Mouse (Mus musculus) layer of hippocampus, adult 9-11 months (tissue): ENCODE measurements around the gene Tcte1.

Experiments
- DNase-seq: peaks from one replicate; pipeline ENCODE4 v3.0.0; 2022

Gene Tcte1

DNA sequence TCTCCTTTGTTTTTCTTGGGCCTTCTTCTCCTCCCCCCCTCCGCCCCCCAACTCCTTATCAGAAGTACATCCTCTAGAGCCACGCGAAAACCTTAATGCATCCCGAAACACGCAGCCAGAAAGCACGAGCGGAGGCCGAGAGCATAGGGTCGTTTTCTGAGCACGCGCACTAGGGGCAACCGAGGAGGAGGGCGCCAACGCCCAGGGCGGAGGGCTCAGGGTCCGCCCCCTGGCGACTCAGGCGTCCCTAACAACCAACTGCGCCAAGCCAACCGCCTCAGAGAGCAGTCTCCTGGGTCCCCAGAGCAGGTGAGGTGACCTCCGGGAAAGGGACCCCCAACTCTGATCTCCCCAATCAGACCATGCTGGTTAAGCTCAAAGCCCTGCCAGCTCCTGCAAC is at the start of gene Tcte1:
Gene Tcte1, plus strand, starts transcription at position 172 of the 400 bp plus-strand sequence.
- DNase-seq: no peak

DNA sequence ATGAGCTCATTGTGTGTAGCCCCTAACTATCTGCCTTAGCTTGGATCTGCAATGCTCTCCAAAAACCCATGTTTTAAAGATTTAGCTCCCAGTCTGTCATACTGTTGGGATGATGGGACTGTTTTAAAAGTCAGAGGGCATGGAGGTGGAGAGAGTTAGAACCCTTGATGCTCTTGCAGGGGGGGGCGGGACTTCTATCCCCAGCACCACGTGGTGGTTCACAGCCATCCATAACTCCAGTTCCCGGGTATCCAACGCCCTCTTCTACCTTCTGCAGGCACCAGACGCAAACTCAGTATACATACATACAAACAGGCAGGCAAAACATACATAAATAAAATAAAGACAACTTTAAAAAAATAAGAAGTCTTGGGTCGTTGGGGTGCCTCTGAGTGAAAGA is 49.6 kb upstream of the Tcte1 start:
- DNase-seq: no peak

DNA sequence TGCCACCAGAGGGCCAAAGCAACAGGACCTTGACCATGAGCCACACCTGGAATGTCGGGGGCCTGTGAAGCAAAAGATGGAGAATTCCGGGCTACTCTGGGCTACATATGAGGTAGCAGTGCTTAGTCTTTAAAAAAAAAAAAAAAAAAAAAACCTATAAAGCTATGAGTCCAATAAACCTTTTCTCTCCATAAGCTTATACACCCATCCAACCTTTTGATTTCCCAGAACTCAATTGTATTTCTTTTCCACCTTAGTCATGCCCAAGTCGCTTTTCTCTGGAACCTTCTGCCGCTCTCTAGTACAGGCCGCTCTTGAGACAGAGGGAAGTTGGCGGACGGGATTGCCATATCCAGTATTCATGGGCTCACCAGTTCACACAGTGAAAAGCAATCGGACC is 49.1 kb upstream of the Tcte1 start:
- DNase-seq: no peak

DNA sequence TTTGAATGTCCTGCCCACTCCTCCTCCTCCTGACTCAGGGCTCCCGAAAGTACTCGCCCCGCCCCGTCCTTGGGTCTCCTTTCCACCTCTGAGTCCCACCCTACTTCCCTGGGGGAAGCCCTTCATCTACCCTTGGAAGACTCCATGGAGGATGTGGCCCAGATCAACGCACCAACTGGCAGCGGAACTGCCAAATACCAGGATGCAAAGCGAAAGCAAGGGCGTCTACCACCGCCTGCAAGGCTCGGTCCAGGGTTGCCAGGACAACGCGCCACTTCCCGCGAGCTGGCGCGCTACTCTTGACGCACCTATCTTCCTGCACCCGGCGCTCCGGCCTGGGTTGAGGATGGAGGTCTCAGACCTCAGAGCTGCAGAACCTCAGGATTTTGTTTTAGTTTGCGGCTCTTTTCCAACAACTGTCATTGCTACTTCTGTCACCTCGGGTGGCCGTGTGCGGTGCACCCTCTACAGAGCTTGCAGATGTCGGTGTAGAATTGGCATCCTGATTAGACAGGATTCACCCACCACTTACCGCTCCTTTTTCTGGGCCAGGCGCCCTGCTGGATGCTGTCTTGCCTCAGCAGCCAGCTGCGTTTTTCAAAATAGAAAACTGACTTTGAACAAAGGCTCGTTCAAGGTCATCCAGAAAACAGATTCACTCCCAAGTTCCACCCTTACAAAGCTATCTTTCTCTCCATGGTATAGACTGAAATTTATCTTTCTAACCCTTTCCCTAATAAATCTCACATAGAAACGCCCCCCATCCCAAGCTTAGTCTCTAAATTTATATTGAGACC is 48.4 kb upstream of the Tcte1 start, which contains the start of gene Spats1:
Gene Spats1, minus strand, starts transcription at position 747 of the 797 bp plus-strand sequence.
- peak; percentile 90 for DNase-seq

DNA sequence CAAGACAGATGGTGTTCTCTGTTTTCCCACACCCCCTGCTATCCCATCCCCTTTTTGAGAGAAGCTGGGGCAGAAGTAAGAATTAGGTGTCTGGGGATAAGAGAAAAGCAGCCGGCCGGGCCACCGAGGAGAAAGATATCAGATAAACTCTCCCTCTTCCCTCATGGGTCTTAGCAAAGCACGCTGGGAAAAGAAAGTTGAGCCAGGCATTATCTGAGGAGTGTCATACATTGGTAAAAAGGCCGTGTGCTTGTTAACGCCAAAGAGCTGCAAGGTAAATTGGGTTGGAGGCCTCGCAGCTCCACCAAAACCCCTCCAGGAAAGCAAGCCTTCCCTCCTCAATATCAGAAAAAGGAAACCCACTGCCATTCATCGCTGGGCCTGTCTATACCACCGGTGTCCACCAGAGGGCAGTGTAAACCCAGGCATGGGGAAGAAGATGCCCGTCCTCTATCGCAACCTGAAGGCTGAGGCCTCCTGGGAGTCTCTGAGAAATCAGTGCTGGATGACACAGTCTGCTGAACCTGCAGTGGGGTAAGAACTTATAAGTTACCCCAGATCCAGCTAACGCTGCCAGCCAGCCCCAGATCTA is 44.9 kb upstream of the Tcte1 start:
- peak; percentile 64 for DNase-seq

DNA sequence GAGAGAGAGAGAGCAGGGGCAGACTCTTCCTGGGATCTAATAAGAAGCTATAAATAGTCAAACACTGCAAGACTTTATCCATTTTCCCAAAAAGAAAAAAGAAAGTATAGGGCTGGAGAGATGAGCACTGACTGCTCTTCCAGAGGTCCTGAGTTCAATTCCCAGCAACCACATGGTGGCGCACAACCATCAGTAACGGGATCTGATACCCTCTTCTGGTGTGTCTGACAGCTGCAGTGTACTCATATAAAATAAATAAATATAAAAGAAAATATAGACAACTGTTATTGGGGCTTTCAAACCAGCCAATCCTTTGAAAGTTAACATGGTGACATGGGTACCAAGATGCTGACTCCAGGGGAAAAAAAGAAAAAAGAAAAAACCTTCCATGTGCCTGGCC is 42.8 kb upstream of the Tcte1 start:
- DNase-seq: no peak

DNA sequence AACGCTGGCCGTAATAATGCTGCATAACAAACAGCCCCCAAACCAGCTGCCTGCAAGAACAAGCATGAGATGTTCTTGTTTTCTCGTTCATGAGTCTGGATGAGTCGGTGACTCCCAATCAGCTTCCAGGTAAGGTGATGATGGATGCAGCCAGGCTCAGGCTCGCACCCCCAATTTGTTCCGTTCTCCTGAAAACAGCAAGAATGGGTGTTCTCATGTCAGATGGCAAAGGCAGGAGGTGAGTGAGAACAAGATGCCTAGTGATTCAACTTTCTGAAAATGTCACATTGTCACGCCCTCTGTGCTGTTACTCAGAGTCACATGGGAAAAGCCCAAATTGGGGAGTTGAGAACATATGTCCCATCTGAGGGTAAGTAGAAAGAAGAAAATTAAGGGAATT is 37.7 kb upstream of the Tcte1 start:
- DNase-seq: peak; percentile 60

DNA sequence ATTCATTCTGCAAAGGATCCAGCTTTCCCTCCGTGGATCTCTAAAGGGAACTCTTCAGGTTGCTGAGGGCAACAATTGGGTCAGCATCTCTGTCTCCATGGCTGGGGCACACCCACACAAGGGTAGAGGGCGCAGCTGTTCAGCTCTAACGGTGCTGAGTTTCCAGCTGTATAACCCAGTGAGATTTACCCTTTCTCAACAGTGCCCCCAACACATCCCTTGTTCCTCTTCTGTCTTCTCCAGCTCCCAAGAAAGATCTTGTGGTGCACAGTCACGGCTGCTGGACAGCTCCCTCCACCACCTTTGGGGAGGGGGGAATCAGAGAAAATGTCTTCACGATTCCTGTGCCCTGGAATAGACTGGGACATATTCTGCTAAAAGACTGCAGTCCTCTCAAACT is 36.0 kb upstream of the Tcte1 start:
- DNase-seq: no peak

DNA sequence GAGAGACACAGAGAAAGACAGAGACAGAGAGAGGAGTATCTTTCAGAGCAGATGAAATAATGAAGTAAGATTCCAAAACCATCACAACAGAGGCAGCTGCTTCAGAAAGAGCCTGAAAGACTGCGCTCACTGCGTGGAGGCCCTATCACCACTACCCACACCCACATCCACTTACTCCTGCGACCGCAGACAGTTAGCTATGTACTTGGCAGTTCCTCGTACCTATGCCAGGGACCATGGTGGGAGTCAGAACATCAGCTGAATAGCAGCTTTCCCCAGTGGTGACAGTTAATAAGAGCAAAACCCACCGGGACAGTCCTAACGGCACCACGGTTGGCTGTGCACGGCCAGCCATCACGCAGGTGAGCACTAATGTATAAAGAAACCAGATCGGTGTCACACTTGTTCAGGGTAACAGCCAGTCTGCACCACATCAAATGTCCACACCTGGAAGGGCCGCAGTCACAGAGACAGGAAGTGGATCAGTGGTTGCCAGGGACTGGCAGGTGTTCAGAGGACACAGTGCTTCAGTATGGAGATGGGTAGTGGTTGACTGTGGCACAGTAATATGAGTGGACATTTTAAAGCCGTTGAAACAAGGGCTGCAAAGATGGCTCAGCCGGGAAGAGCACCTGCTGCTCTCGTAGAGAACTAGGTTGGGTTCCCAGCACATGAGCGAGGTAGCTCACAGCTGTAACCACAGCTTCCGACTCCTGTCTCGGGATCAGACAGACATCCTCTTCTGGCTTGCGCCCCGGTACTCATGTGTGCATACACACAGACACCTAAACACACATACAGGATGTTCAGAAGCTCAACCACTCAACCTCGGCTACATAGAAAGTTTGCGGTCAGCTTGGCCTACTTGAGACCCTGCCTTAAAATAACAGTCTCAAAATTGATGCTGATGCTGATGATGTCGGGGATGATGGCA is 34.6 kb upstream of the Tcte1 start:
- no peak for DNase-seq

DNA sequence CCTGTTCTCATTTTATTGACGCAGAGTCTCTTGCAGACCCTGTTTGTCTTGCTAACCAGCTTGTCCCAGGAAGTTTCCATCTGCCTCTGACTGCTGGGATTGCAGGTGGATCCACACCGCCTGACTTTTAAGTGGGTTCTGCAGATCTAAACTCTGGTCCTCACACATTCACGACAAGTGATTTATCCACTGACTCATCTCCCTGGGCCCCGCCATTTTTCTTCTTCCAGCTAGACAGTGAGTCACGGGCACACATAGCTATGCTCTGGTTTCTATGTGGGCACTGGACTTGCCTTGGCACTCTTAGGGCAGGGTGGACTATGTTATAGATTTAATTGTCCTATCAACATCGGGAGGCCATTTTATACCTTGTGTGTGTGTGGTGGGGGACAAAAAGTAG is 33.5 kb upstream of the Tcte1 start:
- no peak for DNase-seq

DNA sequence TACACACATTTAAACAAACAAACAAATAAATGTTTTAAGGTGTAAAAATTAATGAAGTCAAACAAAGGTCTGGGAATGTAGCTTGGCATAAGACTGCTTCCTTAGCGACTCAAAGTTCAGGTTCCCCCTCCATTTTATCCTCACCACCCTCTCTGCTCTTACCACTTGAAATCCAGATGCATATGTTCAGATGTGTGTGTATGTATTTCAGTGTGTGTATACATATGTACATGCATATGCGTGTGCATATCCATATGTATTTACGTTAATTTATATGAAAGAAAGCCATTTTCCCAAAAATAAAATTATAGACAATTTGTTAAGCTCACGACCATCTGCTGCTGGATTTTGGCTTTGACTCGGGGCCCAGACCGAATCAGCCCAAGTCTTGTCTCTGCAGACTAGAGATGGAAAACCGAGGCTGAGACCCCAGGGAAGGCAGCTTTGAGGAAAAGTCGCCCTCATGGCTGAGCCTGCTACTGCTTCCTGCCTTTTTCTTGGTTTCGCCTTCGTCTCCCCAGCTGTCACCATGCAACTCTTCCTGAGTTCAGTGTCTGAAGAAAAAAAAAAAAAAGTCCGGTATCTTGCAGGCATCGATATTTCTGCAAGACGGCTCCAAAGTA is 32.6 kb upstream of the Tcte1 start:
- no peak for DNase-seq

DNA sequence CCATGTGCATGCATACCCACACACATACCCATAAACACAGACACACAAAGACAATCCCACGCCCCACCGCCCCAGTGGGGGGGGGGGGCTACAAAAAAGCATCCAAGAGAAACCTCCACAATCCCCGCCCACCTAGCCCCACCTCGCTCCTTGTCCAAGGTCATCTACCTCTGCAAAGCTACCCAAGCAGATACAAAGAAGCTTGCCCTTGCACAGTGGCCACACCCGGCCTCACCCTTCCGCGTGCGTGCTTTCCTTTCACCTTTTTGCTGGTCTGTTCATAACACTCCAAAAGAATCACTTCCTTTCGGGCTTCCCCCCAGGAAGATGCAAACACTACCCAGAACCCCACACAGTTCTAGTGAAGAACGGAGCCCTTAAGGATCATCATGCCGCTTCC is 27.8 kb upstream of the Tcte1 start:
- no peak for DNase-seq

DNA sequence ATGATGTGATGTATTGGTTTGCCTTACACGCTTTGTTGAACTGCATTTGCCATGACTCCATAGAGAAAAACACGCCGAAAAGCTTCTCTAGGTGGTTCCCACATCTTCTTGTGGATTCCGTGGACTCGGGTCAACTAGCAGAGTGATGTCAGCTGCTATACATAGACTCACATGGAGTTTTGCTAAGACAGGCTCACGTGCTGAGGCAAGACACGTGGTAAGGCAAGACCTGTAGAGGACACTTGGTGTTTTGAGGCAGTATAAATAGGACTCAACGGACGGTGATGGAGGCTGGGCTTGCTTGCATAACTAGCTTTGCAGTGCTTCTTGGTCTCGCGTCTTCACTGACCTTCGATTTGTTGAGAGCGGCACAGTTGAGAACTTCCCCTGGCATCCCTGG is 24.8 kb upstream of the Tcte1 start:
- no peak for DNase-seq

DNA sequence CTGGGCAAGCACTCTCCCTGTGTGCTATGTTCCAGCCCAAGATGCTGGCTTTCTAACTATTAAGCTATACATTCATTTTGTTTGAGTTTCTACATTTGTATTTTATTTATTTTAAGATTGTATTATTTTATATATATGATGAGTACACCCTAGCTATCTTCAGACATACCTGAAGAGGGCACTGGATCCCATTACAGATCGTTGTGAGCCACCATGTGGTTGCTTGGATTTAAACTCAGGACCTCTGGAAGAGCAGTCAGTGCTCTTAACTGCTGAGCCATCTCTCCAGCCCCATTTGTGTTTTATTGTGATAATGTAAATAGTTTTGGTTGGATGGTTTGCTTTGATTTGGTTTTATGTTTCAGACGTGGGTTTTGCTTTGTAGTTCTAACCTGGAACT is 23.7 kb upstream of the Tcte1 start:
- no peak for DNase-seq

DNA sequence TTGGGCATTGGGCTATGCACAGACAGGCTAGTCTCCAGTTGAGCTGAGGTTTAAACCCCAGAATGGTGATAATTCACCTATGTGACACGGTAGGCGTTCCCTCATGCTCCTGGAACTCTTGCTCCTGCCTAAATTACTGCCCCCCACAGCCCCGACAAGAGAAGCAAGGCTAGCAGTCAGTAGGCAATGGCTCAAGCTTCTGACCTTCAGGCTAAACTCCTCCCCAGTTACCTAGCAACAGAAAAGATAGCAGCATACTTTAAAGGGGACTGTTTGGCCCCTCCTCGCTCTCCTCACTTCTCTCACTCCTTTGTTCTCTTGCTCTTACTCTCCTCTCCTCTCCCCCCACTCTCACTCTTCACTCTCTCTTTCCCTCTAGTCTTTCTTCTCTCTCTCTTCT is 22.3 kb upstream of the Tcte1 start:
- no peak for DNase-seq

DNA sequence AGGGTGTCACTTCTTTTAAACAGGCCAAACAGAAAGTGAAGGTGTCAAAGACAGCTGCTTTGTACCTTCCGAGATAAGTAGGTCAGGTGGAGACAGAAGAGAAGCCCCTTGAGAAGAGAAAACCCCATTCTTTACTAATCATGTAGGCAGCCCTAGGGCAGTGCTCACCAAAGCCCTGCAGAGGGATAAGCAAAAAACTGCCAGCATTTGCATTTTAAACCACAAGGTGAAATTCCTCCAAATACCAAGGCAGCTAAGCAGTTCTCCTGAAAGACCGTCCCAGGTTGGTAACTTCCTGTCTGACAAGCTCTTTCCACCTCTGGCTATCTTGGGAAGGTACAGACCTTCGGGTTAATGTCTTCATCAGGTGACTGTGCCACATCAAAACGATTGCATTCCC is 20.9 kb upstream of the Tcte1 start:
- DNase-seq: no peak

DNA sequence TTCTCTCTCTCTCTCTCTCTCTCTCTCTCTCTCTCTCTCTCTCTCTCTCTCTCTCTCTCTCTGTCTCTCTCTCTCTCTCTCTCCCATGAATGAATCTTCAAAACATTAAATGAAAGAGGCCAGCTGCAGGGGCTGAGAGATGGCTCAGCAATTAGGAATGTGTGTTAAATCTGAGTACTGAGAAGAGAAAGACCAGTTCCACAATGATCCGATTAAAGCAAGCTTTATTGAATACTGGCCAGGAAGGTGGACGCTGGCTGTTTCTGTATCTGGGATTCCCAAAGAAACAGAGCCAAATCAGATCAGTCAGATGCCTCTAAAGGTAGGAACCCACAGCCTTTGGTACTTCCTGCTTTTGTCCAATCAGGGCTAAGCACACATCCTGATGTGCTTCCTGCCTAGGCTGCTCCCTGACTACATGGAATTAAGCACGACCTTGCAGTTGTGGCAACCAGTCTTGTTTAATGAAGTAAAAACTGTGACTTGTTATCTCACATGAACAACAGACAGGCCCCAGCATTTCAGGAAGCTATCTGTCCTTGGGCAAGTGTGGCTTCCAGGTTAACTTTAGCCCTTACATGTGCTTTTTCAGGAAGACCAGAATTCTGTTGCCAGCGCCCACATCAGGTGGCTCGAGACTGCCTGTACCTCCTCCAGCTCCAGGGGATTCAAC is 19.8 kb upstream of the Tcte1 start:
- no peak for DNase-seq

DNA sequence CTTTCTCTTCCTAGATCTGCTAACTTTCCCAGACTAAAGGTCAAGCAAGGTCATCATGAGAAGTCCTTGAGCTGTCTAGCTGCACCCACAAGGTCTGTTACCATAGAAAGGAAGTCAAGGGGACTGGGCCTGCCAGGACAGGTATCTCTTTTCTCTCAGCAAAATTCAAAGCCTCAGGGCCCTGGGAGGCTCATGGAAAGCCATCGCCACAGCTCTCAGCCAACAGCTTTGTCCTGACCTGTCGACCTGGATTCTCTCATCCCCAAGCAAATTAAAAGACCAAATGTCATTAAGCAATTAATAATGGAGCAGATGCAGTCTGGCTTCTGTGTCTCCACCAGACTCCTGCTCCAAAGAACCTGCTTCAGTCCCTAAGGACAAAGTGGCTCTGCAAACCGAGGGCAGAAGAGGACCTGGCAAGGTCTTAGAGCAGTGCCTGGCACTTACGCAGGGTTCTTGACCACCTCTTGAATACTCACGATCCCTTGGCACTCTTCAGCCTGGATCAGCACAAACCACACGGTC is 17.2 kb upstream of the Tcte1 start:
- no peak for DNase-seq

DNA sequence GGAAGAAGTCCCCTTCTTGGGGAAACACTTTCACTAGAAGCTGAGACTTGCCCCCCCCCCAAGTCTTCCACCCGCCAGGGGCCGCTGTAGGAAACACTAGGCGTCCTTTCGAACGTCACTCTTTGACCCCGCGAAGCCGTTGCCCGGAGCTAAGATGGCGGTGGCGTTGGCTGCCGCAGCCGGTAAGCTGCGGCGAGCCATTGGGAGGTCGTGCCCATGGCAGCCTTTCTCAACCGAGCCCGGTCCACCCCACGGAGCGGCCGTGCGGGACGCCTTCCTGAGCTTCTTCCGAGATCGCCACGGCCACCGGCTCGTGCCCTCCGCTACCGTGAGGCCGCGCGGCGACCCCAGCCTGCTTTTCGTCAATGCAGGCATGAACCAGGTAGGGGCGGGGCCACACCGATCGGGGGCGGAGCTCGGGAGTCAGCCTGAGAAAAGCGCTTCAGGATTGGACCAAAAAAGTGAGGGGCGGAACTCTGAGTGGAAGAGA is 16.5 kb upstream of the Tcte1 start, which contains the start of gene Aars2:
Gene Aars2, plus strand, starts transcription at position 142 of the 490 bp plus-strand sequence.
- DNase-seq: peak; percentile 91

DNA sequence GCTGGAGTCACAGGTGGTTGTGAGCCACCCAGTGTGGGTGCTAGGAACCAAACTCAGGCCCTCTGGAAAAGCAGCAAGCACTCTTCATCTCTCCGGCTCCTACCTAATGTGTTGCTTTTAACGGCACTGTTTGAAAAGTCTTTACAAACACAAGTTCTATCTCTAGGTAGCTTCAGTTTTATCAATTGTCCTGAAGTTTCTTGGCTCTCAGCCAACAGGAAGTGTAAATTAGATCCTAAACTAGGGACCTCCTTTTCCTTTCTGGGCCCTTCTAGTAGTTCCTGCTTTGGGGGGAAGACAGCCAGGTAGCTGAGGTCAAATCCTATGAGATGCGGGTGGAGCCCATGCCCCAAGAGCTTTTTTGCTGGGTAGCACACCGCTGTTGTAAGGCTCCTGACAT is 12.4 kb upstream of the Tcte1 start:
- DNase-seq: no peak

DNA sequence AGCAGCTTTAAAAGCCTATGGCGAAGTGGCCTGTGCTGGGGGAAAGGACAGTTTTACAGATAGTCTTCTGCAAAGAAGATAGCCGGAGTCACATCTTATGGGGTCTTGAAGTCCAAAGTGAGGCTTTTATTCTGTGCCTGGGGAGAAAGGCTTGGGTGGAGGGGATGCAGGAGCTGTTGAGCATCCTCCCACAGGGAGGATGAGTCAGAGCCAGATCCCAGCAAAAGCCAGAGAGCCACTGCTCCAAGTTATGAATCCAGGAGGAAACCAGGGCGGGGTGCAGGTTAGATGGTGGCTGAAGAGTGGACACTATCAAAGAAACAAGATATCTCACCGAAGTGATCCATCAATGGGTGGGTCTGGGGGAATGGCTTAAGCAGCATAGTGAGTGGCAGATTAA is 11.5 kb upstream of the Tcte1 start:
- no peak for DNase-seq

DNA sequence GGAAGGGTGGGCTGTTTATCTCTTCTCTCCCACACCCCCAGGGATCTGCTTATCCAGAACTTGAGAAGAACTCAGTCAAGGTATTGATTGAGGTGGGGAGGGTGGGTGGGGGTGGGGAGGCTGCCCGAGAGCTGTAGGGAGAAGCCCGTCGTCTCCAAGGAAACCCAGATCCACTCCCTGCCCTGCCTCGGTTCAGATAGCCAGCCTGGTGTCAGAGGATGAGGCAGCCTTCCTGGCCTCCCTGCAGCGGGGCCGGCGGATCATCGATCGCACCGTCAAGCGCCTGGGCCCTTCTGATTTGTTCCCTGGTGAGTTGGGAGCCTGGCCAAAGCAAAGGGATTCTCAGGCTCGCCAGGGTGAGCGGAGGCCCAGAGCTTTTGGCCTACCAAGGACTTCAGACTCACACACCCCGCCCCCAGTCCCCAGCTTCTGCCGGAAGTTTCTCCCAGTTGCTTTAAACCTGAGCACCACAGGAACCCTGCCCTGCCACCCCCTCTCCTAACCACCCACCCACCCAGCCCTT is 8.0 kb upstream of the Tcte1 start:
- DNase-seq: no peak
